Mouse (Mus musculus) embryonic stem cell, embryonic (primary cell): ENCODE measurements around the gene Fars2.

Experiments
- CTCF ChIA-PET, 4 experiments: fragments of 300-600 bp in 2 of 4; fragments of 350-600 bp in 2 of 4; sonication (Branson Sonifier 250); formaldehyde crosslinking; loops; one replicate each; lab custom pipeline; 2022; ENCODE audit warnings: inconsistent platforms in 2 of 4; lab: Charles Lee
- POLR2A ChIA-PET, 4 experiments: fragments of 300-600 bp in 2 of 4; fragments of 350-600 bp in 2 of 4; sonication (Branson Sonifier 250); formaldehyde crosslinking; loops; one replicate each; lab custom pipeline; 2022; ENCODE audit warnings: antibody characterized with exemption in 4 of 4, inconsistent platforms in 1 of 4; lab: Charles Lee

The Fars2 gene

GRCm38 (mm10) chr13:36261299-36261698 lies 144.1 kb downstream of the Fars2 start:
- CTCF ChIA-PET, result no interaction called here

GRCm38 (mm10) chr13:36263240-36264095 lies 146.3 kb downstream of the Fars2 start:
- ChIA-PET POLR2A (interaction anchor here in 1 of 4 experiments (0.7 to 2.1 kb wide), 7 partner anchors 9 to 146 kb away, joined by 3 to 6 read pairs (median 4); partner anchors contain the start of genes Fars2 and Lyrm4), CTCF (interaction anchor here in 3 of 4 experiments (0.7 to 1.2 kb wide), 6 partner anchors 10 to 244 kb away, joined by 3 to 5 read pairs (median 3); no protein-coding TSS in a partner anchor)

More at GRCm38 (mm10) chr13:36261299-36261698, 144.1 kb downstream of the Fars2 start:
- POLR2A ChIA-PET, result interaction anchor here in 1 of 4 experiments (1.2 kb wide), 1 partner anchor 10 kb away, joined by 4 read pairs; no protein-coding TSS in a partner anchor

- POLR2A ChIA-PET, result interaction anchor here in 2 of 4 experiments (0.7 to 2.1 kb wide), 7 partner anchors 8 to 147 kb away, joined by 3 to 6 read pairs (median 5); partner anchors contain the start of genes Fars2 (in 1 of the 2) and Lyrm4 (in 1 of the 2)
- CTCF ChIA-PET, result interaction anchor here in 3 of 4 experiments (0.7 to 1.2 kb wide), 5 partner anchors 9 to 23 kb away, joined by 3 to 5 read pairs (median 3); no protein-coding TSS in a partner anchor
These were observed 147.2 kb downstream of the Fars2 start for GRCm38 (mm10) chr13:36264391-36264790.

- POLR2A ChIA-PET, result interaction anchor here in 3 of 4 experiments (0.5 to 2.1 kb wide), 3 partner anchors 9 to 148 kb away, joined by 3 to 6 read pairs (median 3); partner anchors contain the start of genes Fars2 (in 1 of the 3) and Lyrm4 (in 1 of the 3)
- CTCF ChIA-PET, result no interaction called here
These were observed 148.1 kb downstream of the Fars2 start for GRCm38 (mm10) chr13:36265342-36265744.

- ChIA-PET CTCF (no interaction called here), POLR2A (interaction anchor here in 2 of 4 experiments (0.6 to 1.8 kb wide), 2 partner anchors 11 to 102 kb away, joined by 3 to 11 read pairs; no protein-coding TSS in a partner anchor)
These were observed 150.2 kb downstream of the Fars2 start for GRCm38 (mm10) chr13:36267399-36267798.

GRCm38 (mm10) chr13:36270867-36271266 lies 153.7 kb downstream of the Fars2 start:
- POLR2A ChIA-PET, result no interaction called here

GRCm38 (mm10) chr13:36273497-36273896 lies 156.3 kb downstream of the Fars2 start:
- POLR2A ChIA-PET, result interaction anchor here in 1 of 4 experiments (1.7 kb wide), 1 partner anchor 10 kb away, joined by 3 read pairs; no protein-coding TSS in a partner anchor

More at GRCm38 (mm10) chr13:36270867-36271266, 153.7 kb downstream of the Fars2 start:
- CTCF ChIA-PET, result interaction anchor here in 1 of 4 experiments (0.6 kb wide), 2 partner anchors 468 to 1442 kb away, joined by 4 to 8 read pairs; no protein-coding TSS in a partner anchor

GRCm38 (mm10) chr13:36276194-36276593 lies 159.0 kb downstream of the Fars2 start:
- ChIA-PET CTCF (interaction anchor here in 1 of 4 experiments (0.6 kb wide), 1 partner anchor 401 kb away, joined by 3 read pairs; no protein-coding TSS in a partner anchor), POLR2A (no interaction called here)

More at GRCm38 (mm10) chr13:36273497-36273896, 156.3 kb downstream of the Fars2 start:
- CTCF ChIA-PET, result interaction anchor here in 1 of 4 experiments (0.7 kb wide), 1 partner anchor 10 kb away, joined by 3 read pairs; no protein-coding TSS in a partner anchor

- ChIA-PET POLR2A (interaction anchor here in 1 of 4 experiments (1.1 to 1.4 kb wide), 2 partner anchors 13 to 163 kb away, joined by 3 read pairs; no protein-coding TSS in a partner anchor), CTCF (interaction anchor here (0.5 to 1.1 kb wide), 7 partner anchors 9 to 1030 kb away, joined by 3 to 12 read pairs (median 3); no protein-coding TSS in a partner anchor)
These were observed 164.8 kb downstream of the Fars2 start for GRCm38 (mm10) chr13:36282018-36282417.

GRCm38 (mm10) chr13:36282785-36283544 lies 165.8 kb downstream of the Fars2 start:
- POLR2A ChIA-PET, result interaction anchor here in 1 of 4 experiments (1.1 to 1.4 kb wide), 2 partner anchors 12 to 163 kb away, joined by 3 read pairs; no protein-coding TSS in a partner anchor
- CTCF ChIA-PET, result interaction anchor here in 2 of 4 experiments (0.5 to 1.1 kb wide), 3 partner anchors 8 to 1029 kb away, joined by 3 read pairs; no protein-coding TSS in a partner anchor

- CTCF ChIA-PET, result no interaction called here
- POLR2A ChIA-PET, result interaction anchor here in 1 of 4 experiments (0.6 kb wide), 1 partner anchor 256 kb away, joined by 4 read pairs; no protein-coding TSS in a partner anchor
These were observed 166.4 kb downstream of the Fars2 start for GRCm38 (mm10) chr13:36283545-36284067.

GRCm38 (mm10) chr13:36284097-36284496 lies 166.9 kb downstream of the Fars2 start:
- POLR2A ChIA-PET, result interaction anchor here in 1 of 4 experiments (0.6 kb wide), 1 partner anchor 257 kb away, joined by 4 read pairs; no protein-coding TSS in a partner anchor
- CTCF ChIA-PET, result no interaction called here

GRCm38 (mm10) chr13:36285235-36285634 lies 168.0 kb downstream of the Fars2 start:
- ChIA-PET CTCF (no interaction called here), POLR2A (interaction anchor here in 1 of 4 experiments (0.6 kb wide), 1 partner anchor 1502 kb away, joined by 4 read pairs; no protein-coding TSS in a partner anchor)

GRCm38 (mm10) chr13:36293511-36293910 lies 176.3 kb downstream of the Fars2 start:
- CTCF ChIA-PET, result no interaction called here
- POLR2A ChIA-PET, result no interaction called here

- ChIA-PET POLR2A (interaction anchor here in 1 of 4 experiments (0.9 kb wide), 1 partner anchor 12 kb away, joined by 3 read pairs; no protein-coding TSS in a partner anchor), CTCF (no interaction called here)
These were observed 177.3 kb downstream of the Fars2 start for GRCm38 (mm10) chr13:36294503-36294902.

- ChIA-PET CTCF (no interaction called here), POLR2A (no interaction called here)
These were observed 178.6 kb downstream of the Fars2 start for GRCm38 (mm10) chr13:36295848-36296247.

GRCm38 (mm10) chr13:36296574-36296973 lies 179.4 kb downstream of the Fars2 start:
- ChIA-PET POLR2A (no interaction called here), CTCF (no interaction called here)
